Mouse (Mus musculus): ENCODE results near the gene Fam189b. TPM values are rescaled to one million over a fixed set of nuclear protein-coding genes. Genes with fewer than 3 reads are reported as not detected.
A peak's percentile ranks its signal among the peaks of the same experiment; 100 is the strongest.

Gene Fam189b
- polyA plus RNA-seq, 1 experiment: 27.4 TPM

DNA sequence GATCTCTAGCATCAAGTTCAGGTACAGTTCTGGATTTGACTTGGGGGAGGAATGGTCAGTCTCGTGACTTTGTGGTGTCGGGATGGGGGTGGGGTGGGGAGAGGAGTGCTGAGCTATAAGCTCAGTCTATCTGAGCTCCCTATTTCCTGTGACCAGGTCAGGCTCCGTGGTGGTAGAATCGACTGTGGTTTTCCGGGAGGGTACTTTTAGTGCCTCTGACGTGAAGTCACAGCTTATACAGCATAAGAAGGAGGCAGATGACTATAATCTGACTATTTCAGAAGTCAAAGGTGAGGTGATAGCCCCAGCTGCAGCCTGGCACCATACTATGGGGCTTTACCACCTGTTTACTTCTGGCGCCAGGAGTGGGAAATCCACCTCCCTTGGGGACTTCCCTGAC is 48.4 kb downstream of the Fam189b start:
- Histone ChIP-seq H3K27me3 (ENCODE audit: control insufficient read depth, insufficient read depth, insufficient read length) (no peaks in the 10 kb centered on the region), H3ac (ENCODE audit: control insufficient read depth, insufficient read length, low read depth) (no peak overlapping the region), H3K79me2 (ENCODE audit: control insufficient read depth, insufficient read depth) (no peaks in the 10 kb centered on the region), H3K36me3 (ENCODE audit: control insufficient read depth, insufficient read depth) (no peaks in the 10 kb centered on the region), H3K79me3 (ENCODE audit: low read depth) (no peaks in the 10 kb centered on the region), H3K4me3 (ENCODE audit: insufficient read depth, poor library complexity, severe bottlenecking) (no peak overlapping the region)
- TF ChIP-seq USF1 (IDR thresholded peaks at IDR 0.05; ENCODE audit: low read depth): no peak
- peak; percentile 59 for TF ChIP-seq MYOD1 (IDR thresholded peaks at IDR 0.05; ENCODE audit: control insufficient read depth, insufficient read length, low read depth)

DNA sequence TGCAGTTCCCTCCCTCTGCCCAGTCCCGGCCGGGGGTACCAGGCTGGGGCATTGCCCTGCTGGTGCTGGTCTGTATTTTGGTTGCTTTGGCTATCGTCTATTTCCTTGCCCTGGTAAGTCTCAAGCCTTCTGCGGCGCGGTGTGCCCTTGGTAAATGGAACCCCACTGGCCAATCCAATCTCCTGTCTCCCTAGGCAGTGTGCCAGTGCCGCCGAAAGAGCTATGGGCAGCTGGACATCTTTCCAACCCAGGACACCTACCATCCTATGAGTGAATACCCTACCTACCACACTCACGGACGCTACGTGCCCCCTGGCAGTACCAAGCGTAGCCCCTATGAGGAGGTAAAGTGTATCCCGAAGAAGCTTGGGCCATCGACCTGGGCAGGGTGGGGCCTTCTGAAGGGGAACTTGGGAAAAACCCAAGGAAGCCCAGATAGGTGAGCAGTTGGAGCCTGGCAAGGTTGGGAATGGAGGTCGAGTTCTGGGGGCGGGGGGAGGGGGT is 48.9 kb downstream of the Fam189b start:
- Histone ChIP-seq H3K4me3 (ENCODE audit: insufficient read depth, poor library complexity, severe bottlenecking) (no peak overlapping the region), H3K27me3 (ENCODE audit: control insufficient read depth, insufficient read depth, insufficient read length) (no peaks in the 10 kb centered on the region), H3K79me2 (ENCODE audit: control insufficient read depth, insufficient read depth) (no peaks in the 10 kb centered on the region), H3ac (ENCODE audit: control insufficient read depth, insufficient read length, low read depth) (no peak overlapping the region), H3K36me3 (ENCODE audit: control insufficient read depth, insufficient read depth) (no peaks in the 10 kb centered on the region), H3K79me3 (ENCODE audit: low read depth) (no peaks in the 10 kb centered on the region)
- TF ChIP-seq CEBPB (IDR thresholded peaks at IDR 0.05; ENCODE audit: low read depth) (no peak), CTCF (IDR thresholded peaks at IDR 0.05; ENCODE audit: control insufficient read depth, insufficient read depth, insufficient read length) (no peak), MYOG (IDR thresholded peaks at IDR 0.05; ENCODE audit: control insufficient read depth, extremely low read depth, insufficient read length) (no peak), MAX (IDR thresholded peaks at IDR 0.05) (no peak), MYOD1 (IDR thresholded peaks at IDR 0.05; ENCODE audit: control insufficient read depth, insufficient read length, low read depth) (no peak), USF1 (IDR thresholded peaks at IDR 0.05; ENCODE audit: low read depth) (no peak), FOSL1 (IDR thresholded peaks at IDR 0.05; ENCODE audit: insufficient read depth, low read length, poor library complexity, severe bottlenecking) (no peak)

DNA sequence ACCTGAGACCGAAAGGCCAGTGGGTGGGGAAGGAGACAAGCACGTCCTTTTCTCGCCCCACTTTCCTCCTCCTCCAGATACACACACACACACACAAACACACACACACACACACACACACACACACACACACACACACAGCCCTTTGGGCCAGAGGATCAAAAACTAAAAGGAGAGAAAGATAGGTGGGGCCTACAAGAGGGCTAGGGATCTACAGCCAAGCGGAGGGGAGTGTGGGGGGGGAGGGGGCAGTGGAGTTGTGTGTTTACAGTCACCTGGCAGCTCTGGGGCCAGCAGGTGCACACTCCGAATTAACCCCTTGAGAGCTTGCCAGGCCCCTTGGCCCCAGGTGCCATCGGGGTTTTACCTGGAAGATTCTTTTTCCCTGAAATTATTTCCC is 49.7 kb downstream of the Fam189b start:
- H3K36me3 ChIP-seq (ENCODE audit: control insufficient read depth, insufficient read depth): no peaks in the 10 kb centered on the region
- no peak overlapping the region for H3ac ChIP-seq (ENCODE audit: control insufficient read depth, insufficient read length, low read depth)
- no peaks in the 10 kb centered on the region for H3K79me3 ChIP-seq (ENCODE audit: low read depth)
- H3K79me2 ChIP-seq (ENCODE audit: control insufficient read depth, insufficient read depth): no peaks in the 10 kb centered on the region
- no peaks in the 10 kb centered on the region for H3K27me3 ChIP-seq (ENCODE audit: control insufficient read depth, insufficient read depth, insufficient read length)
- no peak for TF ChIP-seq MYOD1 (IDR thresholded peaks at IDR 0.05; ENCODE audit: control insufficient read depth, insufficient read length, low read depth)
- H3K4me3 ChIP-seq (ENCODE audit: insufficient read depth, poor library complexity, severe bottlenecking): no peak overlapping the region

DNA sequence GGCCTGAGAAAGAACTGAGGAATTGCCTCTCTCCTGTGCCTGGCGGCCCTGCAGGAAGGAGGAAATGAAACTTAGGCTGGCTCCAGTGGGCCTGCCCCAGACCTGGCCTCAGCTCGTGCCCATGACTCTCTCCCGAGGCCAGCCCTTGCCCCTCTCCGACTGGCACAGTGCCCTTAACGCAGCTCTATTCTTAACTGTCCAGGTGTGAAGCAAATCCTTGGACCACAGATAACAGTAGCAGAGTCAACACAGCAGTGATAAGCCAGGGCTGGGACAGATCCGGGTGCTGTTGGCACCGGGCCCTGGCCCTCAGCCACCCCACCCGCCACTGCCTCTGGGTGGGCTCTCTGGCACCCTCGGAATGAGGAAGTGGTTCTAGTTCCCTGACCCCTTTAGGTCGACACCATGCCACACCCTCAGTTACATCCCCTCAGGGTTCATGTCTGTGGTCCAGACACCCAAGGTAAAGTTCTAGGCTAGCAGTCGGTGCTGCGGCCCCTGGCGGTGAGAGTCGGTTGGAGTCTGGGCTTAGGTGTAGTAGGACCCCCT is 50.7 kb downstream of the Fam189b start:
- Histone ChIP-seq H3K79me3 (ENCODE audit: low read depth) (no peaks in the 10 kb centered on the region), H3ac (ENCODE audit: control insufficient read depth, insufficient read length, low read depth) (no peak overlapping the region), H3K4me3 (ENCODE audit: insufficient read depth, poor library complexity, severe bottlenecking) (no peak overlapping the region), H3K36me3 (ENCODE audit: control insufficient read depth, insufficient read depth) (no peaks in the 10 kb centered on the region), H3K27me3 (ENCODE audit: control insufficient read depth, insufficient read depth, insufficient read length) (no peaks in the 10 kb centered on the region), H3K79me2 (ENCODE audit: control insufficient read depth, insufficient read depth) (no peaks in the 10 kb centered on the region)
- TF ChIP-seq CTCF (IDR thresholded peaks at IDR 0.05; ENCODE audit: control insufficient read depth, insufficient read depth, insufficient read length): no peak
- TF ChIP-seq MYOG (IDR thresholded peaks at IDR 0.05; ENCODE audit: control insufficient read depth, extremely low read depth, insufficient read length): no peak
- TF ChIP-seq USF1 (IDR thresholded peaks at IDR 0.05; ENCODE audit: low read depth): no peak
- TF ChIP-seq MYOD1 (IDR thresholded peaks at IDR 0.05; ENCODE audit: control insufficient read depth, insufficient read length, low read depth): no peak
- TF ChIP-seq CEBPB (IDR thresholded peaks at IDR 0.05; ENCODE audit: low read depth): no peak
- no peak for TF ChIP-seq MAX (IDR thresholded peaks at IDR 0.05)
- TF ChIP-seq FOSL1 (IDR thresholded peaks at IDR 0.05; ENCODE audit: insufficient read depth, low read length, poor library complexity, severe bottlenecking): no peak

DNA sequence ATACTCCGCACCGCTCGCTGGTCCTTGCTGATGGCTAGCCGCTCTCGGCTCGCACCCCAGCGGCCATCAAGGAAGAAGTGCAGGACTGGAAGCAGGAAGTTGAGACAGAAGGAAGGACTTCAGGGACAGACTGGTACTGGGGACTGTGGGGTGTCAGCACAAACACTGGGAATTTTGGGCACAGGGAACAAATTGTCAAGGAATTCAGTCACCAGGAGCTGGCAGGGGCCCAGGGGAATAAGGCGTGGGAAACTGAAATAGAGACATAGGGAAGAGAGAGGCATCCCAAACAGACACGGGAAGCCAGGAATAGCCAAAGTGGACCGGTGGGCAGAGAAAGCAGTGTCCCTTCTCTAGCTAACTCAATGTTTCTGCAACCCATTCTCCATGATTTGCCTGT is 53.6 kb downstream of the Fam189b start:
- H3K79me3 ChIP-seq (ENCODE audit: low read depth): no peaks in the 10 kb centered on the region
- H3K36me3 ChIP-seq (ENCODE audit: control insufficient read depth, insufficient read depth): no peaks in the 10 kb centered on the region
- no peak for TF ChIP-seq MYOD1 (IDR thresholded peaks at IDR 0.05; ENCODE audit: control insufficient read depth, insufficient read length, low read depth)
- TF ChIP-seq MYOG (IDR thresholded peaks at IDR 0.05; ENCODE audit: control insufficient read depth, extremely low read depth, insufficient read length): no peak
- TF ChIP-seq MAX (IDR thresholded peaks at IDR 0.05): no peak
- no peak for TF ChIP-seq CTCF (IDR thresholded peaks at IDR 0.05; ENCODE audit: control insufficient read depth, insufficient read depth, insufficient read length)
- no peak for TF ChIP-seq FOSL1 (IDR thresholded peaks at IDR 0.05; ENCODE audit: insufficient read depth, low read length, poor library complexity, severe bottlenecking)
- TF ChIP-seq USF1 (IDR thresholded peaks at IDR 0.05; ENCODE audit: low read depth): no peak
- TF ChIP-seq CEBPB (IDR thresholded peaks at IDR 0.05; ENCODE audit: low read depth): no peak
- H3K79me2 ChIP-seq (ENCODE audit: control insufficient read depth, insufficient read depth): no peaks in the 10 kb centered on the region
- no peak overlapping the region for H3ac ChIP-seq (ENCODE audit: control insufficient read depth, insufficient read length, low read depth)
- H3K4me3 ChIP-seq (ENCODE audit: insufficient read depth, poor library complexity, severe bottlenecking): no peak overlapping the region
- H3K27me3 ChIP-seq (ENCODE audit: control insufficient read depth, insufficient read depth, insufficient read length): no peaks in the 10 kb centered on the region

DNA sequence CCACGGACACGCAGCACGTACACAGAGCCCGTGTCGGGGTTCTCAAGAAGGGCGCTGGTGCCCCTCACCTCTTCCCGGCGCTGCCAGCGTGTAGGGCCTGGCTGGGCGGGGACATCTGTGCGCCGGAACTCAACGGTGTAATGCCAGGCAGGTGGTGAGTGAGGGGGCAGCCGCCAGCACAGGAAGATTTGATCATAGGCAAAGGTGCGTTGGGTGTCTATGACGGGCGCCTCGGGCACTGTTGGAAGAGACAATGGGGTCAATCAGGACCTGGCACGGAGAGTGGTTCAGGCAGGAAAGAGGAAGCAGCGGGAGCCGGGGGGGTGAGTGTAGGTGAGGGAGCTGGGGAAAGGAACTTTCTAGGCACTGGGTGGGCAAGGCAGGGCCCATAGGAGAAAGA is 54.7 kb downstream of the Fam189b start:
- Histone ChIP-seq H3K27me3 (ENCODE audit: control insufficient read depth, insufficient read depth, insufficient read length) (no peaks in the 10 kb centered on the region), H3K4me3 (ENCODE audit: insufficient read depth, poor library complexity, severe bottlenecking) (no peak overlapping the region), H3K79me2 (ENCODE audit: control insufficient read depth, insufficient read depth) (no peaks in the 10 kb centered on the region), H3K36me3 (ENCODE audit: control insufficient read depth, insufficient read depth) (peaks cover 5% of the 10 kb centered on the region), H3K79me3 (ENCODE audit: low read depth) (no peaks in the 10 kb centered on the region), H3ac (ENCODE audit: control insufficient read depth, insufficient read length, low read depth) (no peak overlapping the region)
- TF ChIP-seq MYOD1 (IDR thresholded peaks at IDR 0.05; ENCODE audit: control insufficient read depth, insufficient read length, low read depth): no peak
- no peak for TF ChIP-seq CEBPB (IDR thresholded peaks at IDR 0.05; ENCODE audit: low read depth)
- no peak for TF ChIP-seq MAX (IDR thresholded peaks at IDR 0.05)
- TF ChIP-seq USF1 (IDR thresholded peaks at IDR 0.05; ENCODE audit: low read depth): no peak
- TF ChIP-seq FOSL1 (IDR thresholded peaks at IDR 0.05; ENCODE audit: insufficient read depth, low read length, poor library complexity, severe bottlenecking): no peak
- no peak for TF ChIP-seq MYOG (IDR thresholded peaks at IDR 0.05; ENCODE audit: control insufficient read depth, extremely low read depth, insufficient read length)
- no peak for TF ChIP-seq CTCF (IDR thresholded peaks at IDR 0.05; ENCODE audit: control insufficient read depth, insufficient read depth, insufficient read length)
